In the genomic region with DNA sequence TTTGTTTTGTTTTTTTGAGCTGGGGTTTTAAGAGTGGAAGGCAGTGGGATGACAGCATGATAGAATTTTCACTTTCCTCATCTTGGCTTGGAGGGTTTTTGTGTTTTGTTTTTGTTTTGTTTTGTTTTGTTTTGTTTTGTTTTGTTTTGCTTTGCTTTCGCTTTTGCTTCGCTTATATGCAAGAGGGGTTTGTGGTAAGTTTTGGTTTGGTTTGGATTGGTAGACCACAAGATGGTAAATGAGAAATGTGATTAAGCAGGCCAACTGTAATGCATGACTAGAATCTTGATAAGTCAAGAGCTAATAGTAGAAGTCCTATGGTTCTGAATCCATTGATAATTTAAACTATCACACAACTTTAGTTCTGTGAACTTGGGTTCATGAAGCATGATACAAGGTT, we compare ENCODE assay signal across 26 mouse cellular contexts.
"Had no signal": no experiment of that assay in that cellular context is flagged by ENCODE, and none has a peak within 500 bp of the region (broad histone marks: within the 10 kb centered on the region; RNA-seq: fewer than 3 reads in every experiment).

No protein-coding gene starts in this region.

- H3K9ac ChIP-seq: heart, embryonic 12.5 days; hindbrain, embryonic 12.5 days; hindbrain, embryonic 14.5 days; intestine, embryonic 15.5 days; limb, embryonic 13.5 days; limb, embryonic 15.5 days; liver, embryonic 12.5 days; liver, embryonic 14.5 days had no signal

- H3K4me3 ChIP-seq: gastrocnemius, adult 2 months; heart, embryonic 10.5 days; heart, embryonic 12.5 days; hindbrain, embryonic 10.5 days; hindbrain, embryonic 12.5 days; intestine, embryonic 15.5 days; layer of hippocampus, adult 2 months; limb, embryonic 13.5 days; limb, embryonic 15.5 days; liver, embryonic 12.5 days had no signal

- H3K36me3 ChIP-seq: heart, embryonic 10.5 days; heart, embryonic 12.5 days; hindbrain, embryonic 10.5 days; hindbrain, embryonic 12.5 days; intestine, embryonic 15.5 days; limb, embryonic 13.5 days; limb, embryonic 15.5 days; liver, embryonic 12.5 days had no signal

- H3K27ac ChIP-seq: gastrocnemius, adult 2 months; heart, embryonic 10.5 days; hindbrain, embryonic 10.5 days; hindbrain, embryonic 12.5 days; hindbrain, embryonic 14.5 days; intestine, embryonic 15.5 days; kidney, postnatal 0 days; layer of hippocampus, adult 2 months; limb, embryonic 13.5 days; limb, embryonic 15.5 days; liver, embryonic 12.5 days; liver, embryonic 14.5 days had no signal

- H3K4me1 ChIP-seq: heart, embryonic 10.5 days; hindbrain, embryonic 10.5 days; hindbrain, embryonic 12.5 days; intestine, embryonic 15.5 days; limb, embryonic 15.5 days; liver, embryonic 12.5 days had no signal

- ATAC-seq: hindbrain, embryonic 16.5 days; intestine, postnatal 0 days; liver, embryonic 12.5 days had no signal

- H3K27me3 ChIP-seq: heart, embryonic 12.5 days; hindbrain, embryonic 12.5 days; intestine, embryonic 15.5 days; limb, embryonic 13.5 days; limb, embryonic 15.5 days; liver, embryonic 12.5 days had no signal

- DNase-seq: gastrocnemius, adult 2 months; gastrocnemius, postnatal 10 days; gastrocnemius, postnatal 25 days; heart, adult 18-20 months; heart, postnatal 10 days; heart, postnatal 4 days; kidney, adult 18-20 months; kidney, adult 8-10 months; kidney, postnatal 14 days; layer of hippocampus, adult 9-11 months; layer of hippocampus, postnatal 36 days; left cerebral cortex, postnatal 4 days had no signal

- H3K4me2 ChIP-seq: heart, embryonic 12.5 days; hindbrain, embryonic 12.5 days; hindbrain, embryonic 14.5 days; intestine, embryonic 15.5 days; limb, embryonic 13.5 days; limb, embryonic 15.5 days; liver, embryonic 12.5 days had no signal

- H3K9me3 ChIP-seq: heart, embryonic 10.5 days; heart, embryonic 12.5 days; hindbrain, embryonic 10.5 days; hindbrain, embryonic 12.5 days; intestine, embryonic 15.5 days; limb, embryonic 13.5 days; limb, embryonic 15.5 days; liver, embryonic 12.5 days had no signal
